Mouse (Mus musculus) bone marrow macrophage, adult 2 months (primary cell): ENCODE results near the gene Gm21985. TPM values are rescaled to one million over a fixed set of nuclear protein-coding genes. Genes with fewer than 3 reads are reported as not detected.
"Not testable (repeated sequence)": the region's sequence is repeated elsewhere in the genome, so short reads cannot be mapped to it uniquely, and the experiment has no call there.

Experiments
- H3K27ac ChIP-seq: 2 replicates; pipeline ENCODE4 v1.5.1; 2012; ENCODE audit warnings: low read depth, low read length; ENCODE audit not compliant: insufficient read depth
- H3K4me1 ChIP-seq: 2 replicates; pipeline ENCODE4 v1.6.1; 2012; ENCODE audit warnings: low read length; ENCODE audit not compliant: control insufficient read depth, insufficient read depth
- H3K4me3 ChIP-seq: 2 replicates; pipeline ENCODE4 v1.5.1; 2012; ENCODE audit warnings: mild to moderate bottlenecking, low read length, moderate library complexity; ENCODE audit not compliant: insufficient read depth
- CTCF ChIP-seq: IDR thresholded peaks from 2 replicates; pipeline ENCODE4 v1.5.1; 2012; ENCODE audit warnings: low read depth, mild to moderate bottlenecking, low read length, moderate library complexity
- POLR2A ChIP-seq: IDR thresholded peaks from 2 replicates; pipeline ENCODE4 v1.6.1; 2012; ENCODE audit warnings: mild to moderate bottlenecking, low read depth, low read length, borderline replicate concordance
- polyA plus RNA-seq: library from polyadenylated mRNA; stranded (reverse); fragments of >200 nt; gene quantifications from 2 replicates; pipeline ENCODE4 v1.2.4, GENCODE M21; 2012; ENCODE audit not compliant: missing spikeins, insufficient read depth, insufficient read length

Gm21985 gene
- polyA plus RNA-seq, 1 experiment: not detected

- no peak overlapping the region for H3K27ac ChIP-seq
- H3K4me3 ChIP-seq: peak overlapping the region; percentile 88
- TF ChIP-seq POLR2A (no peak), CTCF (no peak)
- H3K4me1 ChIP-seq: peaks cover 22% of the 10 kb centered on the region
These were observed 114.0 kb downstream of the Gm21985 start for GRCm38 (mm10) chr2:112380131-112380530.

GRCm38 (mm10) chr2:112381219-112381618, 115.1 kb downstream of the Gm21985 start:
- peaks cover 26% of the 10 kb centered on the region for H3K4me1 ChIP-seq

GRCm38 (mm10) chr2:112390843-112391242, 124.7 kb downstream of the Gm21985 start:
- Histone ChIP-seq H3K4me3 (no peak overlapping the region), H3K4me1 (peaks cover 45% of the 10 kb centered on the region), H3K27ac (0 out of 2 replicates have a peak overlapping the region, but pooled peaks have one; percentile 12)
- no peak for TF ChIP-seq POLR2A

More at GRCm38 (mm10) chr2:112381219-112381618, 115.1 kb downstream of the Gm21985 start:
- Histone ChIP-seq H3K4me3 (no peak overlapping the region), H3K27ac (no peak overlapping the region)
- TF ChIP-seq POLR2A (no peak), CTCF (no peak)

GRCm38 (mm10) chr2:112391346-112392000, 125.4 kb downstream of the Gm21985 start:
- H3K4me3 ChIP-seq: no peak overlapping the region
- TF ChIP-seq CTCF (no peak), POLR2A (no peak)

GRCm38 (mm10) chr2:112392689-112393088, 126.6 kb downstream of the Gm21985 start:
- H3K27ac ChIP-seq: peak overlapping the region; percentile 30
- peaks cover 49% of the 10 kb centered on the region for H3K4me1 ChIP-seq
- H3K4me3 ChIP-seq: no peak overlapping the region
- TF ChIP-seq CTCF (no peak), POLR2A (no peak)

More at GRCm38 (mm10) chr2:112391346-112392000, 125.4 kb downstream of the Gm21985 start:
- peak overlapping the region; percentile 61 for H3K27ac ChIP-seq
- peaks cover 47% of the 10 kb centered on the region for H3K4me1 ChIP-seq

GRCm38 (mm10) chr2:112393958-112394357, 127.8 kb downstream of the Gm21985 start:
- H3K27ac ChIP-seq: peak overlapping the region; percentile 82
- H3K4me3 ChIP-seq: no peak overlapping the region
- peaks cover 44% of the 10 kb centered on the region for H3K4me1 ChIP-seq
- TF ChIP-seq POLR2A: no peak

- Histone ChIP-seq H3K4me1 (peaks cover 33% of the 10 kb centered on the region), H3K4me3 (no peak overlapping the region), H3K27ac (no peak overlapping the region)
- TF ChIP-seq CTCF (no peak), POLR2A (no peak)
These were observed 130.5 kb downstream of the Gm21985 start for GRCm38 (mm10) chr2:112396649-112397048.

- TF ChIP-seq POLR2A: no peak
- TF ChIP-seq CTCF: no peak
- H3K4me3 ChIP-seq: no peak overlapping the region
- no peak overlapping the region for H3K27ac ChIP-seq
- H3K4me1 ChIP-seq: peaks cover 4% of the 10 kb centered on the region
These were observed 140.9 kb downstream of the Gm21985 start for GRCm38 (mm10) chr2:112407030-112407429.

- Histone ChIP-seq H3K4me3 (no peak overlapping the region), H3K27ac (no peak overlapping the region), H3K4me1 (no peaks in the 10 kb centered on the region)
- TF ChIP-seq POLR2A: no peak
- no peak for TF ChIP-seq CTCF
These were observed 159.2 kb downstream of the Gm21985 start for GRCm38 (mm10) chr2:112425308-112425707.

- H3K4me3 ChIP-seq, H3K4me1 ChIP-seq, H3K27ac ChIP-seq: not testable (repeated sequence)
These were observed 162.4 kb downstream of the Gm21985 start for GRCm38 (mm10) chr2:112428534-112428933.

- H3K4me3 ChIP-seq: no peak overlapping the region
- no peak overlapping the region for H3K27ac ChIP-seq
- peaks cover 9% of the 10 kb centered on the region for H3K4me1 ChIP-seq
- no peak for TF ChIP-seq POLR2A
- no peak for TF ChIP-seq CTCF
These were observed 163.6 kb downstream of the Gm21985 start for GRCm38 (mm10) chr2:112429665-112430064.
